Mouse (Mus musculus) neural tube, embryonic 10.5 days (tissue): ENCODE measurements at regions not wholly inside any gene's neighbourhood (a gene's known extent, or its start where the extent isn't known, plus 50 kb on each side); places are given as distances from the start of the nearest gene placed in this dataset.

Experiments
- DNase-seq: peaks from one replicate; pipeline ENCODE4 v3.0.0-alpha.2; 2017; ENCODE audit warnings: low spot score; ENCODE audit errors: extremely low spot score

GRCm38 (mm10) chr12:33714392-33714791 lies 213.8 kb upstream of the Ferd3l start:
- DNase-seq: no peak

GRCm38 (mm10) chr12:33715997-33716396 lies 212.2 kb upstream of the Ferd3l start:
- DNase-seq: no peak

GRCm38 (mm10) chr12:33717053-33717452 lies 211.2 kb upstream of the Ferd3l start:
- no peak for DNase-seq

DNA sequence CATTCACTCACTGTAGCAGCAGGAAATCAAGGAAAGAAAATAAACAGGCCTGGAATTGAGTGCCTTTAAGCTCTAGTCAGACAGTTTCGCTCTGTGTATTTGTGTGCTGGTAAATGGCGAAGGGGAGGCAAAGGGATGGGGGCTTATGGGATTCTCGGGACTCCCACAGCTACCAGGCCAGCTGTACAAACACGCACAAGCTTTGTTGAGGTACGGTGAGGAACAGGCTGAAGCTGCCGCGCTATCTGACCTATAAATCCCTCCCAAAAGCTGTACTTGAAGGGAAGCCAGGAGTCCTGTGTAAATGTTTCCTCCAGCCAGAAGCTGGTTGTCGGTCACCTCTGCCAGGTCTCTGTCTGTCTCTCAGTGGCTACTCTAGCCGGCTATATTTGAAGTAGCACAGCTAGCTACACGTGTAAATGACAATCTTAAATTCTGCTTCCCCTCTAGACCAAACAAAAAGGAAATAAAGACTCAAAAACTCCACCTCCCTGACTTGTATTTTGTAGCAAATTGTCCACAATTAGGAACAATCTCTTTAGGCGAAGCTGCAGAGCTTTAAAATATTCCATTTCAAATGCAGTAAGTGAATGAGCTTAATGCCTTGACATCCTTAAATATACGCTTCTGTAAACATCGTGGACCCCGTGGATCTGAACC lies 210.5 kb upstream of the Ferd3l start:
- DNase-seq: peak; percentile 72

GRCm38 (mm10) chr12:33719063-33719462 lies 209.2 kb upstream of the Ferd3l start:
- no peak for DNase-seq

GRCm38 (mm10) chr12:33731937-33732336 lies 196.3 kb upstream of the Ferd3l start:
- peak; percentile 34 for DNase-seq

DNA sequence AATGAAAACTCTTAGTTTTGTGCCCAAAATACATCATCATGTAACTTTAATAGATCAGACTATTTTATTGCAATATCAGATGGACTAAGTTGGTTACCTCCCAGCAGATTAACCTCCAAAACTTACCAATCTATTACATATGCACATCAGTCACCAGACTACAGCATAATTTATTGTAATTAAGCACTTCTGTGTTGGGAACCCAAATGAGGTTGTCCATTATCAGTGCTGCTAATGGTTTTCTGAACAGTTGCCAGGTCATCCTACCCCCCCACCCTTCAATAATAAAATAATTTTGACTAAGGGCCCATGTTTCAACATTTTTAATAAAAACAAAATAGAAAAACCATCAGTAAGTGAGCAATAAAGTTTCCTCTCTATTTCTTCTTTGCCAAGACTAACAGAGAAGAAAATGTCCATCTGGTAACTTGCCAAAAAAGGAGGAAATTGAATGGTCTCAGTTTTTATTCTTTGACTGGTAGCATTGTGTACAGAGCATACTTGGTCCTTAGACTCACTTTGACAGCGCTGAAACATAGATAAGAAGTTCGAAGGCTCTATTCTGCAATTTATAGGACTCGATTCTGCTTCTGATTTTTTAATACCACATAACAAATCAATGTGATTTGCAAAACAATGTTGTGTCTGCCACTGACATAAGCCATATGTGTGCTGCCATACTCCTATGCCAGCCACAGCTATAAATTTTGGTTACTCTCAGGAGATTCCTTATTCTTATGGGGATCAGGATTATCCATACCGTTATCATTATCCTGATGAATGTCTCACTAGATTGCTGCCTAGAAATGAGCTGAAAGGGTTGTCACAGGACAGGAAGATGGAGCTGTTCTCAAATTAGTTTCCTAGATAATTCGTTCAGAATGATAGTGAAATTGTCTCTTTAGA lies 152.4 kb upstream of the Ferd3l start:
- no peak for DNase-seq

DNA sequence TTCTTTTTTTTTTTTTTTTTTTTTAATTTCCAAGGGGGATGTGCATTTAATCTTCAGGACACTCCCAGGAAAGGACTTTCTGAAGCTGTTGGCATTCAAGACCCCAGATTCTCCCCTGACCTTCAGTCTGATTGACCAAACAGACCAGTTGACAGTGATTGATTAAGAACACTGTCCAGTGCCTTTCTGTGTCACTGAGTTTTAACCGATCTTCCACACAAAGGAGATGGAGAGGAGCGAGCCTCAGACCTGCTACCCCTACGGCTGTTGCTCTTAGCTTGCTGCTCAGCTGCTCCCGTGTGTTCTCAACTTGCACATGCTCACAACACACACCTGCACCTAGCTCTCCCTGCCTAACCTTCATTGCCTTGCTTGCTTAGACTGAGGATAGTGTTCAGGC lies 149.7 kb upstream of the Ferd3l start:
- DNase-seq: no peak

GRCm38 (mm10) chr12:33779898-33780297 lies 148.3 kb upstream of the Ferd3l start:
- no peak for DNase-seq

GRCm38 (mm10) chr12:33804206-33804791 lies 123.9 kb upstream of the Ferd3l start:
- DNase-seq: no peak

DNA sequence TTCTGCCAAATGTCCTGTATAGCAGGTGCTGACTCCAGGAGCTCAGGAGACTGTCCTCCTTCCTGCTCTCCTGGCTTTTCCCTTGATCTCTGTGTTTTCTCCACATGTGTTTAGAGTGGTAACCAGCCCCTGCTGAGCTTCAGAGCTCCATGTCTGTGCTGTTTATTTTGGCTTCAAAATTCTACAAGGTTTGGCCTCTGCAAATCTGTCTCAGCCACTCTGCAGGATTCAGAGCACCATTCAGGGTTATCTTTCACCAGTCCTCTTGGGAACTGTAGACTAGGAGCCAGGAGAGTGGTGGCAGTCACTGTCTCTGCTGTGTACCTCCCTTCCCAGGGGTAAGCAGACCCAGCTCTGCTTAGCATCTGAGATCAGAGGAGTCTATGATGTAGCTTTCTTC lies 102.7 kb upstream of the Ferd3l start:
- DNase-seq: no peak

DNA sequence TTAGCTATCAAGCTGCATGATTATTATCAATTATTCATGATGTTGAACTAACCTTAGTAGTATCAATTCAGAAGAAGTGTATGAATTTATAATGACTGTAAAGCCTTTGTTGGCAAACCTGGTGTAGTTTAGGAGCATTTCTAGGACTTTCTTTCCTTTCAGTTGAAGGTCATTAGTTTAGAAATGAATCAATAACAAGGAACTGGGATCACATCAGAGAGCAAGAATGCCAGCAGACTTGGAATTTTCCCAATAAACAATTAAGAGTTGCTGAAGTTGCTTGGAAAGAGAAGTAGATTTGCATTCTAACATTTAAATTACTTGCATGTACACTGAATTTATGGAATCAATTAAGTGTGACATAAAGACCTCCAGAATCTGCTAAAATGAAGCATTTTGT lies 79.1 kb upstream of the Ferd3l start:
- DNase-seq: no peak

DNA sequence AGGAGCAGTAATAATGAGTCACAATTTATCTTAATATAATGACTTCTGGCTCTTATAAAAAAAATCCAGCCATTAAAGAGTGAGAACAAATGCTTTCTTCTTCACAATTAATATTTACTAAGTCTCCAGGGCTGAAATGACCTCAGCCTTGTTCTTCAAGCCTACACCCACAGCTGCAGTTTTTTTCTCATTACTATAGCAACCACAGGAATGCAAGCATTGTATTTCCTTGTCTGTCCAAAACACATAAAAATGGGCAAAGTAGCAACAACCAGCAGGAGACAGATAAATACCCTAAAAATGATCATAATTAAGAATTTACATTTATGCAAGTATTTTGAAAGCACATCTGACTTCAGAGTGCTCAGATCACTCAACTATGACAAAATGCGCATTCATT lies 76.5 kb upstream of the Ferd3l start:
- no peak for DNase-seq
